Mouse (Mus musculus) stomach, embryonic 15.5 days (tissue): ENCODE results near the gene Trip11. TPM values are rescaled to one million over a fixed set of nuclear protein-coding genes. Genes with fewer than 3 reads are reported as not detected.

ENCODE experiments used
- ATAC-seq: fragments of 200-750 bp; cut with Nextera tagmentation; 2 replicates; pipeline ENCODE4 v1.8.0; 2017; ENCODE audit warnings: low read depth, moderate number of reproducible peaks, moderate TSS enrichment; ENCODE audit not compliant: insufficient read depth, low FRiP score
- H3K27ac ChIP-seq: fragments of 300-500 bp; sonication (generic); 2 replicates; pipeline ENCODE4 v1.5.1; 2015; ENCODE audit warnings: mild to moderate bottlenecking, inconsistent platforms
- H3K27me3 ChIP-seq: fragments of 300-500 bp; sonication (generic); replicated peaks from 2 replicates; pipeline ENCODE4 v1.6.1; 2015; ENCODE audit warnings: inconsistent platforms
- H3K36me3 ChIP-seq: fragments of 300-500 bp; sonication (generic); 2 replicates; pipeline ENCODE4 v1.6.1; 2015; ENCODE audit warnings: inconsistent platforms
- H3K4me1 ChIP-seq: fragments of 300-500 bp; sonication (generic); 2 replicates; pipeline ENCODE4 v1.6.1; 2015; ENCODE audit warnings: inconsistent platforms
- H3K4me2 ChIP-seq: fragments of 300-500 bp; sonication (generic); 2 replicates; pipeline ENCODE4 v1.6.1; 2015; ENCODE audit warnings: mild to moderate bottlenecking, inconsistent platforms
- H3K4me3 ChIP-seq: fragments of 300-500 bp; sonication (generic); replicated peaks from 2 replicates; pipeline ENCODE4 v1.5.1; 2015; ENCODE audit warnings: inconsistent platforms
- H3K9ac ChIP-seq: fragments of 300-500 bp; sonication (generic); 2 replicates; pipeline ENCODE4 v1.6.1; 2015; ENCODE audit warnings: inconsistent platforms
- H3K9me3 ChIP-seq: fragments of 300-500 bp; sonication (generic); 2 replicates; pipeline ENCODE4 v1.6.1; 2016; ENCODE audit warnings: inconsistent platforms
- WGBS: fragments of 180-500 bp; shearing (Covaris S2); methylation state at CpG from one replicate; pipeline ENCODE4 v1.1.7; 2015; 5-methylcytosine and 5-hydroxymethylcytosine counted together
- polyA plus RNA-seq: library from polyadenylated mRNA; unstranded; fragments of >200 nt; fragmentation: Nextera tagmentation; extraction: Ambion mirVana; gene quantifications from 2 replicates; pipeline ENCODE4 v1.2.1, GENCODE M21; 2015

Trip11 gene
- polyA plus RNA-seq, 1 experiment from 2014 or later, result 32.3 TPM

GRCm38 (mm10) chr12:101851314-101851713, 61.8 kb downstream of the Trip11 start:
- H3K9ac ChIP-seq, result no peak overlapping the region
- H3K4me1 ChIP-seq, result no peaks in the 10 kb centered on the region
- no peaks in the 10 kb centered on the region for H3K9me3 ChIP-seq
- H3K4me3 ChIP-seq, result no peak overlapping the region
- ATAC-seq, result peak; percentile 56; the same call in 1 of the 2 replicates
- no peaks in the 10 kb centered on the region for H3K36me3 ChIP-seq
- H3K4me2 ChIP-seq, result no peak overlapping the region
- H3K27me3 ChIP-seq, result no peaks in the 10 kb centered on the region
- H3K27ac ChIP-seq, result no peak overlapping the region
- WGBS, result 53% methylated on average over 9 of the region's 9 CpGs

GRCm38 (mm10) chr12:101836546-101837274, 76.4 kb downstream of the Trip11 start:
- Histone ChIP-seq H3K9me3 (no peaks in the 10 kb centered on the region), H3K4me3 (no peak overlapping the region), H3K4me2 (no peak overlapping the region), H3K9ac (no peak overlapping the region), H3K4me1 (no peaks in the 10 kb centered on the region; the same call in 1 of the 2 replicates), H3K36me3 (0 out of 2 replicates have a peak, but pooled peaks cover 14% of the 10 kb centered on the region), H3K27ac (no peak overlapping the region), H3K27me3 (no peaks in the 10 kb centered on the region)
- ATAC-seq, result no peak
- WGBS, result 87% methylated on average over 10 of the region's 10 CpGs

GRCm38 (mm10) chr12:101834715-101835114, 78.4 kb downstream of the Trip11 start:
- Histone ChIP-seq H3K9ac (no peak overlapping the region), H3K36me3 (0 out of 2 replicates have a peak, but pooled peaks cover 14% of the 10 kb centered on the region), H3K4me1 (peaks cover 3% of the 10 kb centered on the region), H3K4me3 (no peak overlapping the region), H3K27ac (no peak overlapping the region), H3K9me3 (no peaks in the 10 kb centered on the region), H3K4me2 (no peak overlapping the region), H3K27me3 (no peaks in the 10 kb centered on the region)
- no peak for ATAC-seq
- WGBS, result 82% methylated on average over 4 of the region's 4 CpGs

GRCm38 (mm10) chr12:101833776-101834175, 79.3 kb downstream of the Trip11 start:
- no peak for ATAC-seq

GRCm38 (mm10) chr12:101833115-101833506, 80.0 kb downstream of the Trip11 start:
- H3K9ac ChIP-seq, result no peak overlapping the region
- no peak for ATAC-seq
- H3K4me1 ChIP-seq, result peaks cover 3% of the 10 kb centered on the region
- no peaks in the 10 kb centered on the region for H3K9me3 ChIP-seq
- H3K4me3 ChIP-seq, result no peak overlapping the region
- no peak overlapping the region for H3K4me2 ChIP-seq
- 0 out of 2 replicates have a peak, but pooled peaks cover 8% of the 10 kb centered on the region for H3K36me3 ChIP-seq
- no peak overlapping the region for H3K27ac ChIP-seq
- 82% methylated on average over 6 of the region's 6 CpGs for WGBS
- no peaks in the 10 kb centered on the region for H3K27me3 ChIP-seq

More at GRCm38 (mm10) chr12:101833776-101834175, 79.3 kb downstream of the Trip11 start:
- Histone ChIP-seq H3K4me1 (peaks cover 3% of the 10 kb centered on the region), H3K9me3 (no peaks in the 10 kb centered on the region), H3K9ac (no peak overlapping the region), H3K27me3 (no peaks in the 10 kb centered on the region), H3K4me3 (no peak overlapping the region), H3K4me2 (no peak overlapping the region), H3K36me3 (0 out of 2 replicates have a peak, but pooled peaks cover 13% of the 10 kb centered on the region), H3K27ac (no peak overlapping the region)
- WGBS, result 74% methylated on average over 8 of the region's 8 CpGs

- Histone ChIP-seq H3K27ac (no peak overlapping the region), H3K36me3 (0 out of 2 replicates have a peak, but pooled peaks cover 8% of the 10 kb centered on the region), H3K9me3 (no peaks in the 10 kb centered on the region), H3K4me2 (no peak overlapping the region), H3K9ac (no peak overlapping the region), H3K4me1 (peaks cover 3% of the 10 kb centered on the region), H3K4me3 (no peak overlapping the region), H3K27me3 (no peaks in the 10 kb centered on the region)
- 58% methylated on average over 7 of the region's 7 CpGs for WGBS
- ATAC-seq, result no peak
These were observed 80.6 kb downstream of the Trip11 start for GRCm38 (mm10) chr12:101832179-101833114.

GRCm38 (mm10) chr12:101831221-101831620, 81.8 kb downstream of the Trip11 start:
- peaks cover 3% of the 10 kb centered on the region for H3K4me1 ChIP-seq
- 52% methylated on average over 4 of the region's 4 CpGs for WGBS
- H3K36me3 ChIP-seq, result 0 out of 2 replicates have a peak, but pooled peaks cover 8% of the 10 kb centered on the region
- no peak for ATAC-seq
- no peaks in the 10 kb centered on the region for H3K27me3 ChIP-seq
- H3K9me3 ChIP-seq, result no peaks in the 10 kb centered on the region
- H3K27ac ChIP-seq, result peak overlapping the region; percentile 35; the same call in 1 of the 2 replicates
- H3K4me3 ChIP-seq, result no peak overlapping the region
- H3K9ac ChIP-seq, result no peak overlapping the region
- no peak overlapping the region; the same call in 1 of the 2 replicates for H3K4me2 ChIP-seq

GRCm38 (mm10) chr12:101823161-101823560, 89.9 kb downstream of the Trip11 start:
- no peak overlapping the region for H3K27ac ChIP-seq
- no peaks in the 10 kb centered on the region for H3K36me3 ChIP-seq
- WGBS, result 87% methylated on average over 4 of the region's 4 CpGs
- H3K9ac ChIP-seq, result no peak overlapping the region
- no peak overlapping the region for H3K4me2 ChIP-seq
- ATAC-seq, result no peak
- no peak overlapping the region for H3K4me3 ChIP-seq
- no peaks in the 10 kb centered on the region for H3K27me3 ChIP-seq
- no peaks in the 10 kb centered on the region for H3K9me3 ChIP-seq
- H3K4me1 ChIP-seq, result peaks cover 8% of the 10 kb centered on the region; the same call in 1 of the 2 replicates

- 17% methylated on average over 3 of the region's 3 CpGs for WGBS
- no peak for ATAC-seq
- Histone ChIP-seq H3K4me3 (no peak overlapping the region), H3K27ac (no peak overlapping the region), H3K27me3 (no peaks in the 10 kb centered on the region), H3K36me3 (no peaks in the 10 kb centered on the region), H3K9ac (no peak overlapping the region), H3K4me2 (no peak overlapping the region), H3K4me1 (peaks cover 13% of the 10 kb centered on the region; the same call in 1 of the 2 replicates), H3K9me3 (no peaks in the 10 kb centered on the region)
These were observed 91.5 kb downstream of the Trip11 start for GRCm38 (mm10) chr12:101821596-101821995.

- ATAC-seq, result no peak
- H3K4me1 ChIP-seq, result peaks cover 14% of the 10 kb centered on the region; the same call in 1 of the 2 replicates
- no peaks in the 10 kb centered on the region for H3K9me3 ChIP-seq
- H3K36me3 ChIP-seq, result no peaks in the 10 kb centered on the region
- no peaks in the 10 kb centered on the region for H3K27me3 ChIP-seq
- H3K27ac ChIP-seq, result no peak overlapping the region
- H3K4me3 ChIP-seq, result peak overlapping the region; percentile 49
- H3K9ac ChIP-seq, result no peak overlapping the region
- peak overlapping the region; percentile 96 for H3K4me2 ChIP-seq
- 35% methylated on average over 9 of the region's 9 CpGs for WGBS
These were observed 93.5 kb downstream of the Trip11 start for GRCm38 (mm10) chr12:101819570-101819969.

GRCm38 (mm10) chr12:101818608-101819370, 94.3 kb downstream of the Trip11 start, which contains the start of gene Fbln5:
Gene Fbln5, minus strand, starts transcription at chr12:101819055.
- Histone ChIP-seq H3K4me1 (peaks cover 14% of the 10 kb centered on the region; the same call in 1 of the 2 replicates), H3K4me2 (peak within 1 kb of the TSS; percentile 96), H3K4me3 (peak within 1 kb of the TSS; percentile 49), H3K27ac (peak within 1 kb of the TSS; percentile 83), H3K27me3 (no peaks in the 10 kb centered on the region), H3K9me3 (no peaks in the 10 kb centered on the region), H3K36me3 (no peaks in the 10 kb centered on the region), H3K9ac (0 out of 2 replicates have a peak within 1 kb of the TSS, but pooled peaks have one; percentile 21)
- peak; percentile 80 for ATAC-seq
- WGBS, result under 1% methylated on average over 46 of the region's 46 CpGs
